In the genomic region with DNA sequence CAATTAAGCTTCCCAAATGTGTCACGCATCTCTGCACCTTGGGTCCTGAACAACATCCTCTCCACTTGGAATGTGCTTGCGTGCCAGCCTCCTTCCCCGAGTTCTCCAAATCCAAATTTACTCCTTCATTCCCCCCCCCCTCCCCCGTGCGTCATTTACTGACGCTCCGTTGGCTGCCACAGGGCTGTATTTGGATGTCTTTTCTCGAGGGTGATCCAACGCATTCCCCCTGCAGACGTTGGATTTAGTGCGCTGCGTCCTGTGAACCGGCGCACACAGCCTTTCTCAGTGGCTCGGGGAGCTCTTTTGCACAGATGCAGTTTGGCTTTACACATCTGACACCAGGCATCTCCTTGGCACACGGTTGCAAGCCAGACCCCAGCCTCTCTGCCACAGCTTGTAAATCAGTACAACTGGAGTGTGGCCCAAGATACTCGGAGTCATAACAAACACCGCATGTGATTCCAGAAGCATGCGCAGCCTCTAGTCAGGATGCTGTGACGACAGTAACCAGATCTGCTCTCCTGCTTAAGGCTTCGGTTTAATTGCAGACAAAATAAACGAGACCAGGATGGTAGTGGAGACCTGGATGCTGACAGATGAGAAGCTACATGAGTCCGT, we compare ENCODE assay signal across 10 mouse cellular contexts. TPM values are rescaled to one million over a fixed set of nuclear protein-coding genes. Genes with fewer than 3 reads are reported as not detected.
A peak's percentile ranks its signal among the peaks of the same experiment; 100 is the strongest.
DNase-seq lines count a peak whose midpoint lies in the region; ATAC-seq and TF ChIP-seq lines count a peak whose summit lies in the region.
"Had no signal": no experiment of that assay in that cellular context is flagged by ENCODE, and none has a peak within 500 bp of the region (broad histone marks: within the 10 kb centered on the region; RNA-seq: fewer than 3 reads in every experiment).

No protein-coding gene starts in this region.

- H3K4me1 ChIP-seq in E14TG2a.4 (replicated peaks; ENCODE audit: low read depth, low read length): peaks cover 18% of the 10 kb centered on the region
- H3K4me1 ChIP-seq in forebrain, embryonic 11.5 days (replicated peaks; ENCODE audit: control insufficient read depth, insufficient read depth, low read length): 0 out of 2 replicates have a peak, but pooled peaks cover 2% of the 10 kb centered on the region
- H3K4me1 ChIP-seq in heart, embryonic 15.5 days (replicated peaks): peaks cover 12% of the 10 kb centered on the region

- H3K9me3 ChIP-seq in E14TG2a.4 (ENCODE audit: low read length): no peaks in the 10 kb centered on the region
- no peaks in the 10 kb centered on the region for H3K9me3 ChIP-seq in forebrain, embryonic 11.5 days (ENCODE audit: control insufficient read depth, low read length)
- no peaks in the 10 kb centered on the region for H3K9me3 ChIP-seq in heart, embryonic 15.5 days (replicated peaks)

- peak overlapping the region; percentile 57 for H3K4me3 ChIP-seq in E14TG2a.4 (replicated peaks; ENCODE audit: low read length)
- peak overlapping the region; percentile 10; the same call in 1 of the 2 replicates for H3K4me3 ChIP-seq in forebrain, embryonic 11.5 days (ENCODE audit: low read depth, low read length)
- H3K4me3 ChIP-seq in heart, embryonic 15.5 days: peak overlapping the region; percentile 33

- no peak overlapping the region for H3K27ac ChIP-seq in forebrain, embryonic 11.5 days (ENCODE audit: low read depth, low read length)
- peak overlapping the region; percentile 45; the same call in 1 of the 2 replicates for H3K27ac ChIP-seq in heart, embryonic 15.5 days
- H3K27ac ChIP-seq: macrophage had no signal

- ATAC-seq in forebrain, embryonic 11.5 days (replicated peaks; ENCODE audit: low FRiP score): peak; percentile 37; the same call in 1 of the 2 replicates
- ATAC-seq in heart, embryonic 15.5 days (replicated peaks; ENCODE audit: insufficient number of reproducible peaks, insufficient read depth, low FRiP score, low read depth): peak; percentile 43; the same call in 1 of the 2 replicates
- no peak for ATAC-seq in megakaryocyte progenitor cell, adult 5-6 weeks (replicated peaks; ENCODE audit: poor library complexity)

- no peaks in the 10 kb centered on the region for H3K36me3 ChIP-seq in E14TG2a.4 (ENCODE audit: insufficient read depth, low read length)
- no peaks in the 10 kb centered on the region for H3K36me3 ChIP-seq in forebrain, embryonic 11.5 days (ENCODE audit: control insufficient read depth, insufficient read depth, low read length)
- no peaks in the 10 kb centered on the region for H3K36me3 ChIP-seq in heart, embryonic 15.5 days

- 16% methylated on average over 23 of the region's 23 CpGs for WGBS in forebrain, embryonic 11.5 days
- WGBS in heart, embryonic 15.5 days: 21% methylated on average over 23 of the region's 23 CpGs

- peaks cover 25% of the 10 kb centered on the region for H3K27me3 ChIP-seq in E14TG2a.4 (ENCODE audit: insufficient read depth, low read length)
- no peaks in the 10 kb centered on the region for H3K27me3 ChIP-seq in forebrain, embryonic 11.5 days (ENCODE audit: control insufficient read depth, insufficient read depth, low read length)
- no peaks in the 10 kb centered on the region for H3K27me3 ChIP-seq in heart, embryonic 15.5 days

- TF ChIP-seq CTCF in E14TG2a.4 (conservative IDR thresholded peaks at IDR 0.05; ENCODE audit: low read length): no peak

- peak; percentile 87 for DNase-seq in brain, adult 2 months (ENCODE audit: low read depth, low spot score)
- peak; percentile 57 for DNase-seq in forebrain, embryonic 11.5 days (ENCODE audit: low spot score)
- DNase-seq in left cerebral cortex, adult 18-20 months (ENCODE audit: low spot score in 2 of 2): peak; percentile 50 to 69
- peak; percentile 49 for DNase-seq in neural tube, embryonic 10.5 days (ENCODE audit: extremely low spot score, low spot score)
- DNase-seq in thymus, adult 18-20 months: no peak

- H3K9ac ChIP-seq in forebrain, embryonic 11.5 days (ENCODE audit: low read length): peak overlapping the region; percentile 27
- no peak overlapping the region for H3K9ac ChIP-seq in heart, embryonic 15.5 days

- H3K4me2 ChIP-seq in forebrain, embryonic 11.5 days (ENCODE audit: low read depth, low read length, severe bottlenecking): peak overlapping the region; percentile 49
- H3K4me2 ChIP-seq in heart, embryonic 15.5 days: peak overlapping the region; percentile 65

RNA-seq across cellular contexts. Expression of gene Bcl2l14, which starts 43.4 kb away (rescaled TPM):
- polyA plus RNA-seq in forebrain, embryonic 11.5 days (2014; fragmentation: Nextera tagmentation; extraction: Ambion mirVana): 0.24 and 0.33 TPM in 2 replicates
- polyA plus RNA-seq in heart, embryonic 15.5 days (2015; fragmentation: Nextera tagmentation; extraction: Ambion mirVana): 0.24 and 4.8 TPM in 2 replicates
- total RNA-seq in left cerebral cortex, adult 18-20 months (2021): not detected
- total RNA-seq in megakaryocyte progenitor cell, adult 5-6 weeks (2015): 1.3 and 1.4 TPM in 2 replicates
- 1.3 and 1.6 TPM in 2 replicates for total RNA-seq in megakaryocyte progenitor cell, adult 5-6 weeks (2017)
- total RNA-seq: adrenal gland, postnatal 36 days had no signal

Comparison
In these comparisons a context has a peak if more than half of its experiments do, and no peak if none do; other contexts are left out.
1. DNase-seq: peak in brain, adult 2 months (single experiment), forebrain, embryonic 11.5 days (single experiment), left cerebral cortex, adult 18-20 months (2 of 2) and neural tube, embryonic 10.5 days (single experiment); none in thymus, adult 18-20 months (0 of 2).
2. Peak in every context shown above with its lines, with median percentiles within 50 percentile points of each other: H3K4me3 ChIP-seq.